Mouse (Mus musculus) limb, embryonic 13.5 days (tissue): ENCODE data around the gene Phkg2. TPM values are rescaled to one million over a fixed set of nuclear protein-coding genes. Genes with fewer than 3 reads are reported as not detected.

Experiments used
- ATAC-seq: fragments of 200-750 bp; cut with Nextera tagmentation; 2 replicates; pipeline ENCODE4 v1.8.0; 2017; ENCODE audit warnings: low read depth, moderate number of reproducible peaks, moderate TSS enrichment; ENCODE audit not compliant: low FRiP score
- H3K27ac ChIP-seq: fragments of 300-500 bp; sonication (generic); 2 replicates; pipeline ENCODE4 v1.5.1; 2015; ENCODE audit warnings: inconsistent platforms, mild to moderate bottlenecking, moderate library complexity
- H3K27me3 ChIP-seq: fragments of 300-500 bp; sonication (generic); 2 replicates; pipeline ENCODE4 v1.6.1; 2015; ENCODE audit warnings: mild to moderate bottlenecking, inconsistent platforms
- H3K36me3 ChIP-seq: fragments of 300-500 bp; sonication (generic); 2 replicates; pipeline ENCODE4 v1.6.1; 2015; ENCODE audit warnings: inconsistent platforms, mild to moderate bottlenecking, moderate library complexity
- H3K4me1 ChIP-seq: fragments of 300-500 bp; sonication (generic); 2 replicates; pipeline ENCODE4 v1.6.1; 2015; ENCODE audit warnings: inconsistent platforms
- H3K4me2 ChIP-seq: fragments of 300-500 bp; sonication (generic); replicated peaks from 2 replicates; pipeline ENCODE4 v1.6.1; 2015; ENCODE audit warnings: inconsistent platforms, mild to moderate bottlenecking, moderate library complexity
- H3K4me3 ChIP-seq: fragments of 300-500 bp; sonication (generic); 2 replicates; pipeline ENCODE4 v1.5.1; 2015; ENCODE audit warnings: moderate library complexity, mild to moderate bottlenecking, inconsistent platforms
- H3K9ac ChIP-seq: fragments of 300-500 bp; sonication (generic); 2 replicates; pipeline ENCODE4 v1.6.1; 2015; ENCODE audit warnings: mild to moderate bottlenecking, inconsistent platforms
- H3K9me3 ChIP-seq: fragments of 300-500 bp; sonication (generic); 2 replicates; pipeline ENCODE4 v1.6.1; 2016; ENCODE audit warnings: inconsistent platforms
- WGBS: fragments of 180-500 bp; shearing (Covaris S2); methylation state at CpG from one replicate; pipeline ENCODE4 v1.1.7; 2015; 5-methylcytosine and 5-hydroxymethylcytosine counted together
- polyA plus RNA-seq: library from polyadenylated mRNA; unstranded; fragments of >200 nt; fragmentation: Nextera tagmentation; extraction: Ambion mirVana; gene quantifications from 2 replicates; pipeline ENCODE4 v1.2.1, GENCODE M21; 2015

Phkg2 gene
- polyA plus RNA-seq, result 39.0 and 42.2 TPM in 2 replicates

- Histone ChIP-seq H3K4me3 (peak within 1 kb of the TSS; percentile 85), H3K36me3 (peaks cover 24% of the 10 kb centered on the region), H3K9ac (peak within 1 kb of the TSS; percentile 83), H3K4me1 (peaks cover 22% of the 10 kb centered on the region), H3K4me2 (peak within 1 kb of the TSS; percentile 97), H3K9me3 (no peaks in the 10 kb centered on the region), H3K27ac (peak within 1 kb of the TSS; percentile 76), H3K27me3 (no peaks in the 10 kb centered on the region)
- ATAC-seq, result peak; percentile 98
- WGBS, result under 1% methylated on average over 17 of the region's 17 CpGs
These were observed at the start of gene Phkg2 for GRCm38 (mm10) chr7:127572895-127573471. Phkg2 (plus strand) TSS chr7:127573340.

- Histone ChIP-seq H3K4me3 (no peak overlapping the region), H3K4me2 (no peak overlapping the region), H3K4me1 (no peaks in the 10 kb centered on the region), H3K9me3 (no peaks in the 10 kb centered on the region), H3K9ac (no peak overlapping the region), H3K27ac (no peak overlapping the region), H3K36me3 (peaks cover 94% of the 10 kb centered on the region), H3K27me3 (no peaks in the 10 kb centered on the region)
- no peak for ATAC-seq
- 95% methylated on average over 3 of the region's 3 CpGs for WGBS
These were observed 31.5 kb upstream of the Phkg2 start for GRCm38 (mm10) chr7:127541671-127542070.

- H3K27ac ChIP-seq, result no peak overlapping the region
- 90% methylated on average over 15 of the region's 15 CpGs for WGBS
- no peak for ATAC-seq
- peaks cover 75% of the 10 kb centered on the region for H3K36me3 ChIP-seq
- H3K4me1 ChIP-seq, result no peaks in the 10 kb centered on the region
- no peak overlapping the region for H3K4me2 ChIP-seq
- no peaks in the 10 kb centered on the region for H3K27me3 ChIP-seq
- no peak overlapping the region for H3K9ac ChIP-seq
- H3K4me3 ChIP-seq, result no peak overlapping the region
- H3K9me3 ChIP-seq, result no peaks in the 10 kb centered on the region
These were observed 23.9 kb upstream of the Phkg2 start for GRCm38 (mm10) chr7:127549116-127549835.

- no peak overlapping the region for H3K4me3 ChIP-seq
- 95% methylated on average over 8 of the region's 8 CpGs for WGBS
- no peak overlapping the region for H3K9ac ChIP-seq
- H3K4me1 ChIP-seq, result no peaks in the 10 kb centered on the region
- no peak for ATAC-seq
- no peak overlapping the region for H3K4me2 ChIP-seq
- no peak overlapping the region for H3K27ac ChIP-seq
- no peaks in the 10 kb centered on the region for H3K9me3 ChIP-seq
- peaks cover 77% of the 10 kb centered on the region for H3K36me3 ChIP-seq
- no peaks in the 10 kb centered on the region for H3K27me3 ChIP-seq
These were observed 21.6 kb upstream of the Phkg2 start for GRCm38 (mm10) chr7:127551558-127551957.

GRCm38 (mm10) chr7:127560580-127560979 is 12.6 kb upstream of the Phkg2 start:
- Histone ChIP-seq H3K9ac (no peak overlapping the region), H3K4me1 (peaks cover 4% of the 10 kb centered on the region; the same call in 1 of the 2 replicates), H3K36me3 (peaks cover 85% of the 10 kb centered on the region), H3K4me2 (no peak overlapping the region), H3K27me3 (no peaks in the 10 kb centered on the region), H3K4me3 (no peak overlapping the region), H3K9me3 (no peaks in the 10 kb centered on the region), H3K27ac (no peak overlapping the region)
- ATAC-seq, result no peak
- 96% methylated on average over 11 of the region's 11 CpGs for WGBS

- no peak within 1 kb of the TSS for H3K4me2 ChIP-seq
- ATAC-seq, result no peak
- 90% methylated on average over 5 of the region's 5 CpGs for WGBS
- no peak within 1 kb of the TSS for H3K9ac ChIP-seq
- no peak within 1 kb of the TSS for H3K27ac ChIP-seq
- H3K4me3 ChIP-seq, result no peak within 1 kb of the TSS
- peaks cover 84% of the 10 kb centered on the region for H3K36me3 ChIP-seq
- peaks cover 4% of the 10 kb centered on the region; the same call in 1 of the 2 replicates for H3K4me1 ChIP-seq
- H3K9me3 ChIP-seq, result no peaks in the 10 kb centered on the region
- no peaks in the 10 kb centered on the region for H3K27me3 ChIP-seq
These were observed 11.7 kb upstream of the Phkg2 start, which contains the start of gene Tmem265 for GRCm38 (mm10) chr7:127561340-127561858. Tmem265 (plus strand) TSS chr7:127561390.

- Histone ChIP-seq H3K9ac (no peak overlapping the region), H3K36me3 (peaks cover 72% of the 10 kb centered on the region), H3K9me3 (no peaks in the 10 kb centered on the region), H3K4me1 (peaks cover 4% of the 10 kb centered on the region; the same call in 1 of the 2 replicates), H3K27ac (no peak overlapping the region), H3K27me3 (no peaks in the 10 kb centered on the region), H3K4me3 (no peak overlapping the region), H3K4me2 (no peak overlapping the region)
- 81% methylated on average over 6 of the region's 6 CpGs for WGBS
- ATAC-seq, result no peak
These were observed 8.6 kb upstream of the Phkg2 start for GRCm38 (mm10) chr7:127564381-127565150.

GRCm38 (mm10) chr7:127573503-127574008 is 416 bp downstream of the Phkg2 start:
- peak; percentile 70 for ATAC-seq
- Histone ChIP-seq H3K9ac (peak overlapping the region; percentile 83), H3K36me3 (peaks cover 29% of the 10 kb centered on the region), H3K27ac (peak overlapping the region; percentile 61; the same call in 1 of the 2 replicates), H3K4me1 (peaks cover 22% of the 10 kb centered on the region), H3K9me3 (no peaks in the 10 kb centered on the region), H3K27me3 (no peaks in the 10 kb centered on the region), H3K4me2 (peak overlapping the region; percentile 97), H3K4me3 (peak overlapping the region; percentile 85)
- WGBS, result 0% methylated on average over 19 of the region's 28 CpGs

GRCm38 (mm10) chr7:127574115-127574514 is 975 bp downstream of the Phkg2 start:
- Histone ChIP-seq H3K36me3 (peaks cover 27% of the 10 kb centered on the region), H3K27me3 (no peaks in the 10 kb centered on the region), H3K27ac (no peak overlapping the region), H3K4me1 (peaks cover 22% of the 10 kb centered on the region), H3K9me3 (no peaks in the 10 kb centered on the region), H3K4me2 (peak overlapping the region; percentile 97), H3K9ac (peak overlapping the region; percentile 83), H3K4me3 (peak overlapping the region; percentile 85)
- WGBS, result 17% methylated on average over 7 of the region's 7 CpGs
- ATAC-seq, result no peak

GRCm38 (mm10) chr7:127583260-127583659 is 10.1 kb downstream of the Phkg2 start:
- Histone ChIP-seq H3K4me1 (peaks cover 10% of the 10 kb centered on the region), H3K9me3 (no peaks in the 10 kb centered on the region), H3K4me2 (no peak overlapping the region), H3K27me3 (no peaks in the 10 kb centered on the region), H3K4me3 (no peak overlapping the region), H3K36me3 (peaks cover 63% of the 10 kb centered on the region), H3K27ac (no peak overlapping the region), H3K9ac (no peak overlapping the region)
- ATAC-seq, result no peak
- 91% methylated on average over 6 of the region's 6 CpGs for WGBS

- H3K36me3 ChIP-seq, result peaks cover 53% of the 10 kb centered on the region
- H3K9me3 ChIP-seq, result no peaks in the 10 kb centered on the region
- no peak overlapping the region for H3K9ac ChIP-seq
- 78% methylated on average over 7 of the region's 7 CpGs for WGBS
- no peak overlapping the region for H3K4me2 ChIP-seq
- no peak overlapping the region for H3K27ac ChIP-seq
- H3K27me3 ChIP-seq, result no peaks in the 10 kb centered on the region
- no peak for ATAC-seq
- no peak overlapping the region for H3K4me3 ChIP-seq
- H3K4me1 ChIP-seq, result peaks cover 18% of the 10 kb centered on the region
These were observed 11.9 kb downstream of the Phkg2 start for GRCm38 (mm10) chr7:127585031-127585430.
